Comparison of ENCODE assay signal across 11 mouse cellular contexts in the genomic region with DNA sequence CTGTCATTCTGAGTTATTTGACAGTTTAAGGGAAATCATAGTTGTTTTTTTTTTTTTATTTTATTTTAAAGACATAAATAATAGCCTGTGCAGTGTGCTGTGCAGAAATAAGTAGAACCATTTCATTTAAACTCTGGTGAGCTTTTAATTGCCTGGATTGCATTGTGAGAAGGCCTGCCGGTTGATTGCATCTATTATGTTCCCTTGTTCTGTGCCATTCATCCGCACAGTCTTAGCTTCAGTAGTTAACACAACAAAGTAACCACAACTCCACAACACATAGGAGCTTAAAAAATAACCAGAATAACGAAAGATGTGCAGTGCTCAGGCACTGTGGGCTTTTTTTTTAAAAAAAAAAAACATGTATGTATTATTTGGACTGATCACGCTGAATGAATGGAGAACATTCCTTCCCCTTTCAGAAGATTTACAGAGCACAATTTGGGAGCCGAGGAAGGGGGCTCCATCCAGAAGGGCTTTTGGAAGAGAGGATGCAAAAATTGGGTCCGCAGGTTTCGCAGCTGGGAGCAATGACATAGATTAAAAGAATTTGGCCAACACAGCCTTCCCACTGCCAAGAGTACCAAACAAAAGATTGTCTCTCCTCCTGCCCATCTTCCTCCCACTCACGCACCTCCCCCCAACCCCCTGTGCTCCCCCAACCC.
DNase-seq lines count a peak whose midpoint lies in the region; ATAC-seq and TF ChIP-seq lines count a peak whose summit lies in the region.
"Had no signal": no experiment of that assay in that cellular context is flagged by ENCODE, and none has a peak within 500 bp of the region (broad histone marks: within the 10 kb centered on the region; RNA-seq: fewer than 3 reads in every experiment).

No protein-coding gene starts in this region.

- H3K27ac ChIP-seq in left cerebral cortex, adult 2 months = peak overlapping the region; percentile 87
- peak overlapping the region; percentile 92 for H3K27ac ChIP-seq in forebrain, embryonic 10.5 days
- H3K27ac ChIP-seq in intestine, postnatal 0 days (ENCODE audit: low read depth, low read length) = no peak overlapping the region
- peak overlapping the region; percentile 83 for H3K27ac ChIP-seq in olfactory bulb, adult 2 months (ENCODE audit: insufficient read depth, low read depth, low read length)
- H3K27ac ChIP-seq: heart, adult 2 months had no signal

- no peaks in the 10 kb centered on the region for H3K9me3 ChIP-seq in forebrain, embryonic 10.5 days
- H3K9me3 ChIP-seq in intestine, postnatal 0 days (ENCODE audit: control insufficient read depth) = no peaks in the 10 kb centered on the region

- H3K36me3 ChIP-seq in forebrain, embryonic 10.5 days (replicated peaks) = peaks cover 8% of the 10 kb centered on the region; the same call in 1 of the 2 replicates
- H3K36me3 ChIP-seq in intestine, postnatal 0 days (ENCODE audit: control insufficient read depth, insufficient read depth) = no peaks in the 10 kb centered on the region

- ATAC-seq in intestine, postnatal 0 days = no peak

- peaks cover 12% of the 10 kb centered on the region for H3K27me3 ChIP-seq in forebrain, embryonic 10.5 days (ENCODE audit: poor library complexity, severe bottlenecking)
- peaks cover 8% of the 10 kb centered on the region; the same call in 1 of the 2 replicates for H3K27me3 ChIP-seq in intestine, postnatal 0 days (replicated peaks; ENCODE audit: control insufficient read depth, insufficient read depth, low read length)

- H3K9ac ChIP-seq in intestine, postnatal 0 days (ENCODE audit: low read depth, low read length) = no peak overlapping the region

- 7% methylated on average over 8 of the region's 8 CpGs for WGBS in forebrain, embryonic 10.5 days
- 59% methylated on average over 8 of the region's 8 CpGs for WGBS in intestine, postnatal 0 days
- 21% methylated on average over 8 of the region's 8 CpGs for WGBS in olfactory bulb, adult 2 months

- intact Hi-C loops in left cerebral cortex, adult 2 months (cut with DNase I) = loop anchor here (5.0 kb wide), 1 partner anchor 248 kb away; no protein-coding TSS in a partner anchor
- intact Hi-C loops in left cerebral cortex, postnatal 14 days (cut with DNase I) = loop anchor here (5.0 to 10.0 kb wide), 2 partner anchors 248 to 665 kb away; a partner anchor contains a TSS

- H3K4me1 ChIP-seq in forebrain, embryonic 10.5 days = peaks cover 80% of the 10 kb centered on the region
- no peaks in the 10 kb centered on the region for H3K4me1 ChIP-seq in intestine, postnatal 0 days (replicated peaks; ENCODE audit: control insufficient read depth, insufficient read depth, low read length)
- peaks cover 17% of the 10 kb centered on the region for H3K4me1 ChIP-seq in olfactory bulb, adult 2 months (ENCODE audit: control insufficient read depth, insufficient read depth, low read length)

- H3K4me3 ChIP-seq in left cerebral cortex, adult 2 months = peak overlapping the region; percentile 62
- H3K4me3 ChIP-seq in forebrain, embryonic 10.5 days = peak overlapping the region; percentile 60
- peak overlapping the region; percentile 46; the same call in 1 of the 2 replicates for H3K4me3 ChIP-seq in intestine, postnatal 0 days (ENCODE audit: low read depth, low read length)
- H3K4me3 ChIP-seq in olfactory bulb, adult 2 months (ENCODE audit: insufficient read depth, low read depth, low read length) = peak overlapping the region; percentile 50
- H3K4me3 ChIP-seq: heart, adult 2 months had no signal

- no peak for TF ChIP-seq POLR2A in olfactory bulb, adult 2 months (IDR thresholded peaks at IDR 0.05; ENCODE audit: insufficient read depth, low read depth, low read length)

- no peak for DNase-seq in left cerebral cortex, adult 2 months (ENCODE audit: extremely low spot score in 1 of 2, low spot score in 2 of 2)
- no peak for DNase-seq in left cerebral cortex, postnatal 14 days (ENCODE audit: low spot score in 2 of 2)
- DNase-seq in forebrain, embryonic 10.5 days (ENCODE audit: extremely low spot score, low spot score) = peak; percentile 52
- no peak for DNase-seq in natural killer cell, adult 2 months (ENCODE audit: low spot score in 2 of 2)
- no peak for DNase-seq in adrenal gland, adult (ENCODE audit: inconsistent age in 2 of 2, low spot score in 1 of 2)
- DNase-seq in MN1 (ENCODE audit: low spot score) = no peak
- DNase-seq: heart, adult 2 months; lung, adult 18-20 months; thymus, adult 18-20 months had no signal

- H3K4me2 ChIP-seq in intestine, postnatal 0 days (replicated peaks; ENCODE audit: low read depth) = no peak overlapping the region

- no peak for TF ChIP-seq CTCF in left cerebral cortex, adult 2 months (IDR thresholded peaks at IDR 0.05)
- TF ChIP-seq CTCF in intestine, postnatal 0 days (IDR thresholded peaks at IDR 0.05; ENCODE audit: low read depth) = no peak
- no peak for TF ChIP-seq CTCF in olfactory bulb, adult 2 months (IDR thresholded peaks at IDR 0.05; ENCODE audit: insufficient read depth, low read depth, low read length)
